Mouse (Mus musculus) heart, embryonic 11.5 days (tissue): ENCODE data around the gene Gm20431. TPM values are rescaled to one million over a fixed set of nuclear protein-coding genes. Genes with fewer than 3 reads are reported as not detected.

Source experiments
- microRNA-seq: library from miRNA; unstranded; fragments of <30 nt; microRNA quantifications from one replicate; pipeline ENCODE4, GENCODE M21; 2016; ENCODE audit warnings: borderline number of aligned reads
- polyA plus RNA-seq: library from polyadenylated mRNA; unstranded; fragments of >200 nt; fragmentation: Nextera tagmentation; extraction: Ambion mirVana; gene quantifications from 2 replicates; pipeline ENCODE4 v1.2.1, GENCODE M21; 2014

The Gm20431 gene
- polyA plus RNA-seq, 1 experiment from 2014 or later, result 5.2 TPM

Small RNAs within 50 kb of the gene (microRNA-seq; reads per million reads assigned to microRNA genes)
- gene Gm22355, result not detected

Other genes starting within 250 kb of the Gm20431 start
- gene Slc9a8, start 239.8 kb downstream of the Gm20431 start, polyA plus RNA-seq, result 19.9 and 21.6 TPM in 2 replicates
- 58.9 and 68.6 TPM in 2 replicates for gene Rnf114, start 168.9 kb downstream of the Gm20431 start, polyA plus RNA-seq
- gene Spata2, start 168.6 kb downstream of the Gm20431 start, polyA plus RNA-seq, result 12.3 and 13.8 TPM in 2 replicates
- gene Snai1, start 123.3 kb downstream of the Gm20431 start, polyA plus RNA-seq, result 21.1 and 23.1 TPM in 2 replicates
- 195 and 211 TPM in 2 replicates for gene Ube2v1, start 29.4 kb downstream of the Gm20431 start, polyA plus RNA-seq
- gene Cebpb, start 27.4 kb upstream of the Gm20431 start, polyA plus RNA-seq, result 8.0 and 8.2 TPM in 2 replicates
- 38.2 and 38.7 TPM in 2 replicates for gene Tmem189, start 28.3 kb upstream of the Gm20431 start, polyA plus RNA-seq